Mouse (Mus musculus) kidney, adult 9 months (tissue): ENCODE measurements around the gene Cenpm.

Source experiments
- DNase-seq: peaks from one replicate; pipeline ENCODE4 v3.0.0; 2022

The Cenpm gene

DNA sequence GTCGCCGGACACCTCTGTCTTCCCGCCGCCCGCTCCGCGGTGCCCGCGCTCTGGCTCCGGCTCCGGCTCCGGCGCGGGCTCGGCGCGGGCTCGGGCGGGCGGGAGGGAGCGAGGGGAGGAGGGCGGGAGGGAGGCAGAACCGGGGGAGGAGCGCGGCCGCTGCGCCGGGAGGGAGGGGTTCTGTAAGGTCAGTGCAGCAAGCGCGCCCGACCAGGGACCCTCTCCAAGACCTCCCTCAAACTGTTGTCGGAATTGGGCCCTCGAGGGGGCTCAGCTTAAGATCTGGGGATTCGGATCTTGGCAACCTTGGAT, 31.8 kb downstream of the Cenpm start, which contains the start of gene Shisa8:
Gene Shisa8, minus strand, starts transcription at position 64 of the 312 bp plus-strand sequence.
- no peak for DNase-seq

DNA sequence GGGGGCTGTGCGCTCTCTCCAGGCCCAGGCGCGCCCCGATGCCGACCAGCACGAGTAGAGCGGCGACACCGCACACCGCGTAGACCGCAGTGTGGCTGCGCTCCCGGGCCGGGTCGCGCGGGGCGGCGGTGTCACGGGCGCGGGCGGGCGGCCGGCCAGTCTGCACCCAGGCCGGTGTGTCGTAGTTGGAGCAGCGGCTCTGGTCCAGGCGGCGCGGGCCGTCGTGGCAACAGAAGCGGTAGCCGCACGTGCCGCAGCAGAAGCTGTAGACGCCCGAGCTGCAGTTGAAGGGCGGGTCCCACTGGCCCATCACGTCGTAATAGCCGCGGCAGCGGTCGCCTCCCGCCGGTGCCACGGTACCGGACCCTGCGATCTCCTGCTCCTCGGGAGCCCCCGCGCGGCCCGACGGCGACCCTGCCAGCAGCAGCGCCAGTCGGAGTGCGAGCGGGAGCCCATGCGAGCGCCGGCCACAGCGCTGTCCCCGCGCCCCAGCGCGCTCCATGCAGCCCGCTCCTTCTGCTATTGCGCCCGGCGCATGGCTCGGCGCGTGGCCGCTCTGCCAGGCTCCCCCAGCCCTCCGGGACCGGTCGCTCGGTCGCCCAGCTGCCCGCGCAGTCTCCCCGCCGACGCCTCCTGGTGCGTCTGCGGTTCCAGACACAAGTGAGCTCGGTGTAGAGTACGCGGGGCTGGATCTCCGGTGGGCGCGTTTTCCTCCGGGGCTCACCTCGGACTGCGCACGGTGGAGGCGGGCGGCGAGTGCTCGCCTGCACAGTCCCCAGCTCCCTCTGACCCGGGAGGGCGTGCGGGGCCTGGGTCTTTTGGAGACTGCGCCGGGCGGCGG, 32.4 kb downstream of the Cenpm start:
- DNase-seq = no peak

DNA sequence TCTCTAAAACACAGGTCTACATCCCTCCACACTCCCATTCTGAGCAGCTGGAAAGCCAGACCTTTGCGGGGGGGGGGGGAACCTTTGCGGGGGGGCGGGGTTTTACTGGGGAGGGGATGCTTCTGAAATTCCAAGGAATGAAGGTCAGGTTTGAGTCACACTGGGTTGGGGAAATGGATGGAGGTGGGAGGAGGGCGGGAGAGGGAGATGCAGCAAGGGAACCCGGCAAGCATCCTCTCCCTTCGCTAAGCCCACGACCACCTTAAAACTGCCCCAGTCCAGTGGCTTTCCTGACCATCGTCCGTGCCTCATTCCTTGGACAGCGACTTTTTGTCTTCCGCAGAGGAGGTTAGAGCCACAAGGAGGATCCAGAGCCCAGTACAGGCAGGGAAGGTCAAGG, 33.3 kb downstream of the Cenpm start:
- no peak for DNase-seq

DNA sequence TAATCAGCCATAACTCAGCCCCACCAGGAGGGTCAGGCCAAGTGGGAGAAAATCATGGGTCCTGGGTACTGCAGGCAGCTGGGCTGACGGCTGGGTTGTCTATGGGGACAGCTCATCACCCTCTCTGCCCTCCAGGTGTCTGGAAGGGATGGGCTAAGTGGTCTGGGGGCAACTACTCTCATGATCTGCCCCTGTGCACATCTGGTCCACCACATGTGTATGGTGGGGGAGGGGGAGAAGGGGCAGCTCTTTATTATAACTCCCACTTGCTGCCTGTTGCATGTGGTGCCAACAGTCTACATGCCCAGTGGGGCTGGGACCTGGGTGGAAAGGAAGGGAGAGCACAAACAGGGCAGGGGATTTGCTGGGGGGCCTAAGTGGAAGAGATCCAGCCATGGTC, 33.7 kb downstream of the Cenpm start:
- DNase-seq = no peak

DNA sequence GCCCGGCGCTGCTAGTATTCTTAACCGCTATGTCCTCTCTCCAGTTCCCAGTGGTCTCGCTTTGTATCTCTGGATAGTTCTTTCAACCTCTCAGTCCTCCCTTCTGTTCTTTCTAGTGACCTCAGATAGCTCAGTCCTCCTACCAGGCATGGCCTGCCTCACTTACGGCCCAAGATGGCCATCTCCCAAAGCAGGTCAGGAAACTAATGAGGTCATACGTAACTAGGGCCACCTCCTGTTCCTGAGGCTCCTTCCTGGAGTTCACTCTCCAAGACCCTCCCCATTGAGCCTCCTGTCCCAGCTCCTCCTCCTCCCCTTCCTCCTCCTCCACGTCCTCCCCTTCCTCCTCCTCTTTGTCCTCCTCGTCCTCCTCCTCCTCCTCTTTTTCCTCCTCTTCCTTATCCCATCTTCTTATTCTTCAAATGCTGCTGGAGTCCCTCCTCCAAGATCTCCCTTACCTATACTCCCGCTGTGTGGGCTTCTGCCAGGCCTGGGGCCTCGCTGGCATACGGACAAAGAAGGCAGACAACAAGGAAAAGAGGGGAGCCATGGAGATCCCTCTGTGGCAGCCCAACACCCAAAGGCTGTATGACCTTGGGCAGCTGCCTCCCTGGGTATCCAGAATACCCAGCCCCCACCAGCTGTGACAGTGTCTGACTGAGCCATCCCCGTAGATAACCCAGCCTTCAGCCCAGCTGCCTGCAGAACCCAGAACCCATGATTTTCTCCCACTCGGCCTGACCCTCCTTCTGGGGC, 35.1 kb downstream of the Cenpm start:
- DNase-seq = no peak

DNA sequence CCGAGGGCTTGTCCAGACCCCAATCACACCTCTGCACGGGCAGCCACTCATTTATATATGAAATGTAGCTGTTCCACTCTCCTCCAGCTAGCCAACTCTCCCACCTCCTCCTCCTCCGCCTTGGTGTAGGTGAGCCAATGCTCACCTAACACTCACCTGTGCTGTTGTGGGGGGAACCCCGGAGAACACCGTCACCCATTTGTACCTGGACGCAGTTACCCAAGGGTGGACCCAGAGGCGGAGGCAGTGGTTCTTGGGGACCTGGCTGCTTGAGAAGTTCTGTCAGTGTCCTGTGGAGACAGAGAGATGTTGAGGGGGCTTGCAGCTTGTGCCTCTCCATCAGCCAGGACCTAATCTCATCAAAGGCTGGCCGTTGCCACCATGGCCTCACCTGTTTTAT, 36.2 kb downstream of the Cenpm start:
- no peak for DNase-seq

DNA sequence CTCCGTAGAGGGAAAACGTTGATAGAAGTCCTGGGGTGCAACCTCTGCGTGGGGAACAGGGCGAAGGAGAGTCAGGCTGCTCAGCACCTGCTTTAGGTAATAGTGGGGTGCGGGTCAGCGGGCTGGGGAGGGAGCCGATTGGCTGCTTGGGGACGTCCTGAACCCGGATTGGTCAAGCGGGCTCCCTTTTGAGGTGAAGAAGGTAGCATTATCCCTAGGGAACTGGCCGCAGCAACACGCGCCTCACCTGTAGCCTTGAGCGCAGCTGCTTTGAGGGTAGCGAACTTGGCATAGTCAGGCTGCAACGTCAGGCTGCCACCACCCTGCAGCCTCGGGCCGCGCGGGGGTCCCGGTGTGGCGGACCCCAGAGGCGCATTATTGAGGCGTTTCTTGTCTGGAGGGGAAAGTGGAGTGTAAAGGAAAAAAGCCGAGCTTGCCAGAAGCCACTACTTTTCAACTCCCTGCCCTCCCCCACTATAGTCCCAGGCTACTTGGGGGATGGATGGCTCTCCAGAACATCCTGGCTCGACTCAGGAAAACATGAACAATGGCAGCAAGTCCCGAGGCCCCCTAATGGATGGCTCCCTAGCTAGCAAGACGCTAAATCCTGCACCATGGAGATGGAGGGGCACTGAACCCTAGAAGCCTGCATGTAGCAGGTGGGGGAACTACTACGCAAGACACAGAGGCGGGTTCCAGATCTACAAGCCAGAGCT, 36.9 kb downstream of the Cenpm start:
- no peak for DNase-seq

DNA sequence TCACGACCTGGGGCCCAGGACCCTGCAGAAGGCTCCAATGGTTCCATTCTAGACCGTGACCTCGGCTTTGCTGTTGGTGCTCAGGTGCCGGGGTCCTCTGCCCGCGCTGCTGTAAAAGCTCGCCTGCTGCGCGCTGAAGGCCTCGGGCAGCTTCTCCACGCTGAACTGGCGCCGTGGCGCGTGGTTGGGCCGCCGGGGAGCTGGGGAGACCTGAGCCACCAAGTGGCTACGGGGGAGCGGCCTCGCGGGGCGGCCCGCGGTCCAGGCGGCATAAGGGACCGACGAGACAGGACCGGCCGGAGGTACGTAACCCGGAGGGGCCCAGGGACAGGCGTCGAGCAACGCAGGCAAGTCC, 37.5 kb downstream of the Cenpm start:
- DNase-seq = no peak

DNA sequence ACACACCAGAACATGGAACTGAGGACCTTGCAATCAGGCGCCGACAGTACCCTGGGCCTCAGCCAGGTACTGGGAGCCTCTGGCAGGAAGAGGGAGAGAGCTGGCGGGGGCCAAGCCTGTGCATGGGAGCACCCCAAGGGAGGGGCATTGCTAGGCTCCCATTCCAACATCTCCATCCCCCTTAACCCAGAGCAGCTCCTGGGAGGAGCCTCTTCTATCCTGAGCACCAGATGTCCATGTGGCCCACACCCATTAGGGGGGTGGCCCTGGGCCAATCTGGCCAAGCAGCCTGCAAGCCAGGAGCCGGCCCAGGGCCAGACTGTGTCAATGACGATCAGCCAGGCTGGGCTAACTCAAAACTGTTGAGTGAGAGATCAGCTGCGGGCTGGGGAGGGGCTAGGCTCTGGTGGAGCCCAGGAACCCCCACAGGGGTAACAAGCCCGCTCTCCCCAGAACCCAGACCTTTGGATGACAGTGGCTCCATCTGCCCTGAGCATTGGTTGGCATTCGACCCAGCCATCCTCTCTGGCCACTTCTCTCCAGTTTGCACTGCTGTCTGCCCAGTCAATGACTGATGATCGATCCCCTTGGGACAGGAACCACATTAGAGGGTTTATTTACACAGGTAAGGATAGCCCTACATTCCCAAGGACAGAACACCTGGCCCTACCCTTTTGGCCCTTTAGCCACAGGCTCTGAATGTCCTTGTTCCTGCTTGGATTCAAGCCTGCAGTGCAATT, 38.0 kb downstream of the Cenpm start:
- no peak for DNase-seq

DNA sequence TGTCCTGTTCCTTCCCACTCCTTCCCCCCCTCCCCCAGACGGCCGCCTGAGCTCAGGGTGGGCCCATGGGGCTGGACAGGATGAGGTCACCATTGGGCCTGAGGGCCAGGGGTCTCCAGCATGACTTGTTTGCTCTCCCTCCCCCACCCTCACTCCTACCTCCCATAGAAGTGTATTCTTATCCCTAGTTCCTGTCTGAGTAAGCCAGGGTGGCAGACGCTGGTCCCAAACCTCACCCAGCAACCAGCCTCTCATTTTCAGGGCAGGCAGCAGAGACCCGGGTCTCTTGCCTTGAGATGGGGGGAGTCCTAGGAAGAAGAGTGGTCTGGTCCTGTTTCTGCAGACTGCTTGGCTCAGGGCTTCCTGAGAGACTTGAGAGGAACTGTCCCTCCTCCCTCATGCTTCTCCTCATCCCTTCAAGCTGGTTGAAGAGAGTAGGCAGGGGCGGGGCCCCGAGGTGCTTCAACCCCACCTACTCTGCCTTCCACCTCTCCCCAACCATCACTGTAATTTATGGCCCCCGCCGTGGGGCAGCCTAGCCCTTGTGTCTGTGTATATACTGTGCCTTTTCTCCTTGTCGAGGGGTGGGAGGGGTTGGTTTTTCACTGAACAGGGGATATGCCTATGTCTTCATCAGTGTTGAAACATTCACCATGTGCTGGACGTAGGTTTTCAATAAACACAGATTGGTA, 39.7 kb downstream of the Cenpm start:
- DNase-seq = no peak

DNA sequence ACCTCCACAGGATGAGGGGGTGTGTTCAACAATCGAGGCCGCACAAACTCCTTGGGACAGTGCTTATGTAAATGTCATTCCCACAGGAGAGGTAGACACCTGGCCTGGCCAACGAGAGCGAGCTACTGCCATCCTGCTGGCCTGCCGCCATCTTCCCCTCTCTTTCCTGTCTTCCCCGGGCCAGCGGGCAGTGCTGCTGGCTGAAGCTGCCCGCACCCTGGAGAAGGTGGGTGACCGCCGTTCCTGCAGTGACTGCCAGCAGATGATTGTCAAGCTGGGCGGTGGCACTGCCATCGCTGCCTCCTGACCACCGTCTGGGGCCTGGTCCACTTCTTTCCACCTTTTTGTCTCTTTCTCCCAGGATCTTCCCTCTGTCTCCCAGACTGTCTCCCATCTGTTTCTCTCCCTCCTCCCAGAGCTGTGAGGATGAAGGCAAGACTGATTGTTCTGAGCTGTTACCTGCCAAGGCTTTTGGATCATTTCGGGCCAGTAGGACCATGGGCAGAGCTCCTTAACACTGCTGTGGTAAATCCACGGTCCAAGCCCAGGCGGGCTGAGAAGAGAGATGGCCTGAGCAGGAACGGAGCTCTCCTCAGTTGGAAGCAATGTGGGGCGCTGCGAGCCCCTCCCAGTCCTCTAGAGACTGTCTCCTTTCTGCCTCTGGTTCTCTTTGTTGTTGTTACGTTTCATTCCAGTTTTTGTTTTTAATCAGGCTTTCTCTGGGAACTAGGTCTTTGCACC, 40.8 kb downstream of the Cenpm start:
- DNase-seq = no peak

DNA sequence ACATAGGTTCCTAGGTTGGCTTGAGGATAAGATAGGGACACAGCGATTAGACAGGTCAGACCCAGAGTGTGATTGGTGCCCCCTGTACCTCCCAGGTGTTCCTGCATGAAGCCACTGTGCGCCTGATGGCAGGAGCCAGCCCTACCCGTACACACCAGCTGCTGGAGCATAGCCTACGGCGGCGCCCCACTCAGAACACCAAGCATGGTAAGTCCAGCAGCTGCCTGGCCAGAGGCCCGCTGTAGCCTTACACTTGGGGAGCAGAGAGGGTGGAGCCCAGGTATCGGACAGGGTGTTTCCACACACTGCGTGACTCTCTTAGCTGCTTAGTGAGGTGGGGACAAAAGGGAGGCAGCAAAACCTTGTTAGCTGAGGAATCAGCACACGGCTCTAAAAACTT, 41.5 kb downstream of the Cenpm start:
- DNase-seq = no peak

DNA sequence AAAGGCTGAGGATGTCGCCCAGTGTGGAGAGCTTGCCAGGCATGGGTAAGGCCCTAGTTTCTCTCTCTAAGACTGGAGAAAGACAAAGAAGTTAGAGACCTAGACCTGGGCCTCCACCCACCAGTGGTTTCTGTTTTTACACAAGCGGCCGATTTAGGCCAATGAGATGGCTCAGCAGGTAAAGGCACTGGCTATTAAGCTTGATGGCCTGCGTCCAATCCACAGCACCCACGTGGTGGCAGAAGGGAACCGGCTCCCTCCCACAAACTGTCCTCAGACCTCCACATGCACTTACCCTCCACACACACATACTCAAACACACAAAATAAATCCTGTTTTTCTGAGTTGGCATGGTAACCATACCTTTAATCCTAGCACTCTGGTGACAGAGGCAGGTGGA, 42.5 kb downstream of the Cenpm start:
- no peak for DNase-seq

DNA sequence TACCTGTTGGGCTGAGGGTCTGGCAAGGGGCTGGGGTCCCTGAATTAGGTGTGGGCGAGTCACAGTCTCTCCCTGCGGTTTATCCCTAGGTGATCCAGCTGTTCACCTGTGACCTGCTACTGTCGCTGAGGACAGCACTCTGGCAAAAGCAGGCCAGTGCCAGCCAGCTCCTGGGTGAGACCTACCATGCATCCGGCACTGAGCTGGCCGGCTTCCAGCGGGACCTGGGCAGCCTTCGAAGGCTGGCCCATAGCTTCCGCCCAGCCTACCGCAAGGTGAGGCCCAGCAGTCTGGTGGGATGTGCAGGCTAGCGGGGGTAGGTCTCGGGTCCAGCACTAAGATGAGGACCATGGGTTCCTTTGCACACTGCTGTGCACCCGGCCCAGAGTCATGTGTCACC, 45.0 kb downstream of the Cenpm start:
- DNase-seq = no peak

DNA sequence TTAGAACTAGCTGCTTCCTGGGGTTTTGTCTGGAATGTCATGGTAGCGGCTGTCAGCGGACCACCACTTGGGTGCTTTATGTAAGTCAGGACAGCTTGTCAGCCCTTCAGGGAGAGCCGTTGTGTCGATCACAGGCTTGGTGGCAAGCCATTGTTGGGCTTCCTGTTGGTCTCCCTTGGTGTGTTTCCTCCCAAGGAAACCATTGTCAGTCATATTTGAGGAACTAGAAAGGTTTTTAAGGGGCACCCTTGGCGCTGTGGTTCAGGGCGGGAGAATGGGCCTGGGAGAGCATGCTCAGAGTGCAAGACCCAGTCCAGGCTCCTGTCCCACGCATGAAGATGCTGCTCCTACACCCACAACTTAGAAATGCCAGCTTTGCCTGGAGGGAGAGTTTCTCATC, 46.2 kb downstream of the Cenpm start:
- no peak for DNase-seq

DNA sequence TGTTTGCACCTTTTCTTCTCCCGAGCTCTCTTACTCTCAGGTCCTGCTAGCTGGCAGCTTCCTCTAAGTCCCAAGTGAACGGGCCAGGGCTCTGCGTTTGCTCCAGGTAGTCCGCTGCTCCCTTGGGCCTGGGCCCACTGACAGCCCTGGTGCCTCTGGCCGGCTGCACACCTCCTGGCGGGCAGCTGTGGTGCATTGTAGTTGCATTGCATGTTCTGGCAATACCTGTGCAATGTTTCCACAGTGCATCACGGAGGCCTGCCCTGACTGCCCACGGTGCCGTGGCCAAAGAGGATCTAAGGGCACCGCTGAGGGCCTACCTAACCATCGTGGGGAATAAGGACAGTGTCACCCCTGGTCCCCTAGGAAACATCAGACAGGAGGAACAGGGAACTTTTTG, 46.6 kb downstream of the Cenpm start:
- DNase-seq = no peak

DNA sequence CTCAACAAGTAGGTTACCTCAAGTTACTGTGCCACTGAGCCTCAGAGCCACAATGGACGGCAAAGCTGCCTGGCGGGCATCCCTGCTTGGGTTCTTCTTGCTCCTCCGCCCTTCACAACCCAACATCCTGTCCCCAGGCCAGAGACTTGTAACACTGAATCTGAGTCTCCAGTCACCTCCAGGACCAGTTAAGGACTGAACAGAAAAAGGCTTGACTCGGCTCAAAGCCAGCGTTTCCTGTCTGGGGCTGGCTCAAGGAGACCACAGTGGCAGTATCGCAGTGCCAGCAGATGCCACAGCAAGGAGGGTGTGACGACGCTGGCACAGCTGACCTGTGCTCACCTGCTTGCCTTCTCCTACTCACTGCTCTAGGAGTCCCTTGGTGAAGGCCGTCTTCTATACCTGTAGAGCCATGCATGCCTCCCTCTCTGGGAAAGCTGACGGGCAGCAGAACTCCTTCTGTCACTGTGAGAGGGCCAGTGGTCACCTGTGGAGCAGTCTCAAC, 47.2 kb downstream of the Cenpm start:
- no peak for DNase-seq

DNA sequence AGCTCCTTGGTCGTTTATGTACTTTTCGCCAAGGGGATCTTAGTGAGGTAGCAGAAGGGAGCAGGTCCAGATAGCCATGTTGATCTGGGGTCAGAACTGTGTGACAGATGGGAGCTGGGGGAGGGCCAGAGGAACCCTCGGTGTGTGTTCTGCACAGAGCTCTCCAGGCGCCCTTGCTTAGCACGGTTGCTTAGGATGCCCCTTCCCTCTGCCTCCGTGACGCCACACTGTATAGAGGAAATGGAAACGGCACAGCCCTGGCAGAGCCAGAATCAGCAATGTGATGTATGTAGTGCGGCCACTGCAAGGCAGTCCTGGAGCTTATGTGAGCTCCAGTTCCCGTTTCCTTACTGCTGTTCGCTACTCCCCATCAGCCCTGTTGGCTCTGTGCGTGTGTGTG, 48.2 kb downstream of the Cenpm start:
- DNase-seq = no peak

DNA sequence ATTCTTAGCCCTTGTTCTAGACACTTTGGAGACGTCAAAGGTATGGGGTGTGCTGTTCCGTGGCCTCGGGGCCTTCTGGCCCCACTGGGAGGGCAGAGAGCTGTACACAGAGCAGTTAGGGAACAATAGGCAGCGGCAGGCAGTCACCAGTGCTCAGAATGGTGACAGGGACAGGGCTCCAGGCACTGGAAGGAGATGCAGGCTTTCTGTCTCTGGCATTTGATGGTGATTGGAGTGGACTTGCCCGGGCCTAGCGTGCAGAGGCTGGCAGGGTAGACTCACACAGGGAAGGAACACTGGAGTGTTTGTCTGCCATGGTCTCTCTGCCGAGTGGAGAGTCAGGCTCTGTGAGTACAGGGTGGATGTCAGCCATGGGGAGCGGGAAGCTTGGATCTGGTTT, 51.9 kb downstream of the Cenpm start:
- no peak for DNase-seq

DNA sequence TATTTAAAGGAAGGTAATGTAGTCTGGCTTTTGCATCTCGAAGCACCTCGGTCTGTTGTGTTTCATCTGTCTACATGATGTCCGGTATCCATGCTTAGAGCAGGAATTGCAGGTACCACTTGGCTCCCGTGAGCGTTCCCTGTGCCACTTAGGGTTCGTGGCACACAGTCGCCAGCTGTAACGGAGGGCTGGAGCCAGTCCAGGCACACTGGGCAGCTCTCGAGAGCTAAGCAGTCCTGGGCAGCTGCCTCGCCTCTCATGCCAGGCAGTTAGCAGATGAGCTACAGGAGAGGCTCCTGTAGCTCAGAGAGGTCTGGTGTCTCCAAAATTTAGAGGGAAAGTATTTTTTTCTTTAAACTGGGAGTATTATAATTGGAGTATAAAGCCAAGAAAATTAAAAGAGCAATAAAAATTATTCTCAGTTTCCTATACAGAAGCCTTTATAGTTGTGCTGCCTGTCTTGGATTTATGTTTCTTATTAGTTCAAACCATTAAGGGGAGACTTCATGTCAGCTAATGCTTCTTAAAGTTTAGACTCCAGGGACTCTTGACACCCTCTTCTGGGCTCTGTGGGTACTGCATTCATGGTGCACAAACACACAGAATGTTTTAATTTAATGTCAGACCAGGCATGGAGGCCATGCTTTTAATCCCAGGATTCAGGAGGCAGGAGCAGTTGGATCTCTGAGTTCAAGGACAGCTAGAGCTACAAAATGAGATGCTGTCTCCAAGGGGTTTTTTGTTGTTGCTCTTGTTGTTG, 55.9 kb downstream of the Cenpm start:
- peak; percentile 70 for DNase-seq

DNA sequence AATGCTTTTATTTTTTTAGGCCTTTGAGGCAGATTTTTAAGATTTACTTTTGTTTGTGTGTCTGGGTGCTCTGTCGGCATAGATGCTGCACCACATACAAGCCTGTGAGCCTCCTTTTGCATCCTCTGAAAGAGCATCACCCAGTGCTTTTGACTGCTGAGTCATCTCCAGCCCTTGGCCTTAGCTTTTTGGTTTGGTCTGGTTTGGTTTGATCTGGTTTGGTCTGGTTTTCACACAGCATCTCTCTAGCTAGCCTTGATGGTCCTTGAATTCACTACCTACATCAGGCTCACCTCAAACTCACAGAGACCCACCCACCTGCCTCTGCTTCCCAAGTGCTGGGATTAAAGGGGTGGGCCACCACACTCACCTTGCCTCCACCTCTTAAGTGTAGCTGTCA, 56.6 kb downstream of the Cenpm start:
- no peak for DNase-seq
